Mouse (Mus musculus) thymus, postnatal 14 days (tissue): ENCODE data around the gene Itih1.

Experiments used
- DNase-seq: peaks from one replicate; pipeline ENCODE4 v3.0.0; 2021

The Itih1 gene

GRCm38 (mm10) chr14:30943038-30943437 lies at the start of gene Itih1:
Gene Itih1, minus strand, starts transcription at chr14:30943289.
- DNase-seq, result no peak

GRCm38 (mm10) chr14:30976222-30976621 lies 33.1 kb upstream of the Itih1 start:
- no peak for DNase-seq

- DNase-seq, result no peak
Measured at GRCm38 (mm10) chr14:30974204-30974603, 31.1 kb upstream of the Itih1 start.

- DNase-seq, result no peak
Measured at GRCm38 (mm10) chr14:30960366-30960765, 17.3 kb upstream of the Itih1 start.

GRCm38 (mm10) chr14:30959031-30959430 lies 15.9 kb upstream of the Itih1 start:
- DNase-seq, result no peak

GRCm38 (mm10) chr14:30958517-30958916 lies 15.4 kb upstream of the Itih1 start:
- DNase-seq, result no peak

- DNase-seq, result peak; percentile 97
Measured at GRCm38 (mm10) chr14:30951154-30951825, 8.2 kb upstream of the Itih1 start, which contains the start of gene Nek4. Gene Nek4, plus strand, starts transcription at chr14:30951377.

- DNase-seq, result no peak
Measured at GRCm38 (mm10) chr14:30949986-30950385, 6.9 kb upstream of the Itih1 start.

- DNase-seq, result no peak
Measured at GRCm38 (mm10) chr14:30944745-30945144, 1.7 kb upstream of the Itih1 start.

- DNase-seq, result peak; percentile 60
Measured at GRCm38 (mm10) chr14:30943860-30944674, 978 bp upstream of the Itih1 start.

- no peak for DNase-seq
Measured at GRCm38 (mm10) chr14:30942254-30942653, 835 bp downstream of the Itih1 start.

GRCm38 (mm10) chr14:30933351-30933750 lies 9.7 kb downstream of the Itih1 start:
- no peak for DNase-seq

GRCm38 (mm10) chr14:30930386-30930785 lies 12.7 kb downstream of the Itih1 start:
- DNase-seq, result no peak

- DNase-seq, result no peak
Measured at GRCm38 (mm10) chr14:30925492-30925891, 17.6 kb downstream of the Itih1 start.

- no peak for DNase-seq
Measured at GRCm38 (mm10) chr14:30923375-30924105, 19.5 kb downstream of the Itih1 start, which contains the start of gene Itih3. Gene Itih3, minus strand, starts transcription at chr14:30923760.

GRCm38 (mm10) chr14:30922053-30922670 lies 20.9 kb downstream of the Itih1 start:
- DNase-seq, result no peak

GRCm38 (mm10) chr14:30916516-30916915 lies 26.6 kb downstream of the Itih1 start:
- no peak for DNase-seq

- no peak for DNase-seq
Measured at GRCm38 (mm10) chr14:30913404-30913803, 29.7 kb downstream of the Itih1 start.

- no peak for DNase-seq
Measured at GRCm38 (mm10) chr14:30912641-30913040, 30.4 kb downstream of the Itih1 start.

- DNase-seq, result no peak
Measured at GRCm38 (mm10) chr14:30911141-30911540, 31.9 kb downstream of the Itih1 start.

- no peak for DNase-seq
Measured at GRCm38 (mm10) chr14:30907814-30908265, 35.2 kb downstream of the Itih1 start.

GRCm38 (mm10) chr14:30906001-30906400 lies 37.1 kb downstream of the Itih1 start:
- DNase-seq, result no peak

GRCm38 (mm10) chr14:30904307-30904706 lies 38.8 kb downstream of the Itih1 start:
- no peak for DNase-seq
